Mouse (Mus musculus) liver, adult 2 months (tissue): ENCODE results near the gene Snf8.

Experiments used
- CTCF ChIP-seq: fragments of 200-500 bp; IDR thresholded peaks from 2 replicates; pipeline ENCODE4 v1.5.1; 2011; ENCODE audit warnings: low read depth, low read length, control low read depth
- POLR2A ChIP-seq: fragments of 200-500 bp; IDR thresholded peaks from 2 replicates; pipeline ENCODE4 v1.6.1; 2011; ENCODE audit warnings: low read length, control low read depth; ENCODE audit not compliant: insufficient read depth; ENCODE audit errors: extremely low read depth

DNA sequence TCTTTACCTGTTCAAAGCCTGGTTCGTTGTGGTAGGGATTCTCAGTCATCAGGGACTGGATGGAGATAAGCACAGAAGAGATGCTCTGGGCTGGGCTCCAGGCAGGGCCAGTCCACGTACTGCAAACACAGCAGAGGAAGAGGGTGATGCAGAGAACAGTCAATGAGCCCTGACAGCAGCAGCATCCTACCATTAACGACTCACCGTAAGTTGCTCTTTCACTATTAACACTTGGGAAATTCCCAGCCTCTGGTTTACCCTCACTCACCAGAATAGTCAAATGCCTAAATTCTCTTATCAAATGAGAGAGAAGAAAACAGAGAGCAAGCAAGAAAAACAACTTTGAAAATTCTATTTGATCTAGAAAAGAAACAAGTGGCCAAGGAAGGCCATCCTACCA lies 23.6 kb downstream of the Snf8 start:
- TF ChIP-seq POLR2A (no peak), CTCF (no peak)
